Mouse (Mus musculus) heart, embryonic 14.5 days (tissue): Measurements from ENCODE around the gene Olfr620. TPM values are rescaled to one million over a fixed set of nuclear protein-coding genes. Genes with fewer than 3 reads are reported as not detected.

Experiments used
- ATAC-seq: fragments of 200-750 bp; cut with Nextera tagmentation; 2 replicates; pipeline ENCODE4 v1.8.0; 2017; ENCODE audit warnings: low read depth, moderate TSS enrichment; ENCODE audit not compliant: insufficient number of reproducible peaks, insufficient read depth, low FRiP score
- H3K27ac ChIP-seq, 2 experiments: fragments of 200-500 bp in 1 of 2; fragments of 300-500 bp in 1 of 2; sonication (generic) in 1 of 2; replicated peaks in 1 of 2; 2 replicates each; pipeline ENCODE4 v1.5.1; 2012 to 2014; ENCODE audit warnings: low read depth in 2 of 2, low read length in 2 of 2, control low read depth in 1 of 2, mild to moderate bottlenecking in 1 of 2, mixed read lengths in 1 of 2; ENCODE audit not compliant: control insufficient read depth in 1 of 2, insufficient read depth in 1 of 2
- H3K27me3 ChIP-seq: fragments of 300-500 bp; sonication (generic); 2 replicates; pipeline ENCODE4 v1.6.1; 2014; ENCODE audit warnings: mild to moderate bottlenecking, low read length, control low read depth; ENCODE audit not compliant: control insufficient read depth, insufficient read depth
- H3K36me3 ChIP-seq: fragments of 300-500 bp; sonication (generic); 2 replicates; pipeline ENCODE4 v1.6.1; 2014; ENCODE audit warnings: mild to moderate bottlenecking, control low read depth, low read length, mixed read lengths; ENCODE audit not compliant: control insufficient read depth, insufficient read depth
- H3K4me1 ChIP-seq, 2 experiments: fragments of 200-500 bp in 1 of 2; fragments of 300-500 bp in 1 of 2; sonication (generic) in 1 of 2; 2 replicates each; pipeline ENCODE4 v1.6.1; 2012 to 2014; ENCODE audit warnings: low read length in 2 of 2, control low read depth in 1 of 2, mixed read lengths in 1 of 2; ENCODE audit not compliant: control insufficient read depth in 2 of 2, insufficient read depth in 2 of 2
- H3K4me2 ChIP-seq: fragments of 300-500 bp; sonication (generic); 2 replicates; pipeline ENCODE4 v1.6.1; 2014; ENCODE audit warnings: mild to moderate bottlenecking, low read length
- H3K4me3 ChIP-seq, 2 experiments: fragments of 200-500 bp in 1 of 2; fragments of 300-500 bp in 1 of 2; sonication (generic) in 1 of 2; 2 replicates each; pipeline ENCODE4 v1.5.1; 2012 to 2014; ENCODE audit warnings: low read length in 2 of 2, mild to moderate bottlenecking in 2 of 2, control low read depth in 1 of 2, low read depth in 1 of 2, moderate library complexity in 1 of 2; ENCODE audit not compliant: control insufficient read depth in 1 of 2, insufficient read depth in 1 of 2
- H3K9ac ChIP-seq: fragments of 300-500 bp; sonication (generic); 2 replicates; pipeline ENCODE4 v1.6.1; 2014; ENCODE audit warnings: mild to moderate bottlenecking, low read length
- H3K9me3 ChIP-seq: fragments of 300-500 bp; sonication (generic); 2 replicates; pipeline ENCODE4 v1.6.1; 2016; ENCODE audit warnings: low read length, control low read depth; ENCODE audit not compliant: control insufficient read depth
- WGBS: fragments of 180-500 bp; shearing (Covaris S2); extraction: QIAGEN DNeasy Blood & Tissue Kit; methylation state at CpG from one replicate; pipeline ENCODE4 v1.1.7; 2014; 5-methylcytosine and 5-hydroxymethylcytosine counted together
- microRNA-seq: library from miRNA; unstranded; fragments of <30 nt; microRNA quantifications from one replicate; pipeline ENCODE4, GENCODE M21; 2016
- polyA plus RNA-seq: library from polyadenylated mRNA; unstranded; fragments of >200 nt; fragmentation: Nextera tagmentation; extraction: Ambion mirVana; gene quantifications from 2 replicates; pipeline ENCODE4 v1.2.1, GENCODE M21; 2014

Olfr620 gene
- polyA plus RNA-seq, 1 experiment from 2014 or later, result not detected

GRCm38 (mm10) chr7:103569043-103569442, 43.3 kb downstream of the Olfr620 start, which contains the start of gene Olfr616:
Gene Olfr616, minus strand, starts transcription at chr7:103569143.
- H3K27me3 ChIP-seq, result no peaks in the 10 kb centered on the region
- ATAC-seq, result no peak
- H3K9ac ChIP-seq, result no peak within 1 kb of the TSS
- no peak within 1 kb of the TSS for H3K4me2 ChIP-seq
- H3K27ac ChIP-seq, result no peak within 1 kb of the TSS
- H3K36me3 ChIP-seq, result no peaks in the 10 kb centered on the region
- WGBS, result 77% methylated on average over 3 of the region's 3 CpGs
- no peak within 1 kb of the TSS for H3K4me3 ChIP-seq
- H3K9me3 ChIP-seq, result no peaks in the 10 kb centered on the region
- no peaks in the 10 kb centered on the region for H3K4me1 ChIP-seq

GRCm38 (mm10) chr7:103555779-103556178, 56.6 kb downstream of the Olfr620 start, which contains the start of gene Olfr615:
Gene Olfr615, plus strand, starts transcription at chr7:103556079.
- Histone ChIP-seq H3K27ac (no peak within 1 kb of the TSS), H3K36me3 (no peaks in the 10 kb centered on the region), H3K9me3 (no peaks in the 10 kb centered on the region), H3K4me2 (no peak within 1 kb of the TSS), H3K4me3 (no peak within 1 kb of the TSS), H3K4me1 (no peaks in the 10 kb centered on the region), H3K27me3 (no peaks in the 10 kb centered on the region), H3K9ac (no peak within 1 kb of the TSS)
- WGBS, result 74% methylated on average over 2 of the region's 2 CpGs
- ATAC-seq, result no peak

Small RNA genes within 50 kb of the gene (microRNA-seq; reads per million reads assigned to microRNA genes)
- gene Gm26506, result not detected

Other genes starting within 250 kb of the Olfr620 start
- gene Olfr601, start 249.9 kb downstream of the Olfr620 start, polyA plus RNA-seq, result not detected in 2 replicates
- gene Olfr603, start 226.4 kb downstream of the Olfr620 start, polyA plus RNA-seq, result not detected in 2 replicates
- not detected in 2 replicates for gene Usp17lc, start 197.5 kb downstream of the Olfr620 start, polyA plus RNA-seq
- gene Olfr605, start 167.1 kb downstream of the Olfr620 start, polyA plus RNA-seq, result not detected in 2 replicates
- gene Olfr606, start 163.5 kb downstream of the Olfr620 start, polyA plus RNA-seq, result not detected in 2 replicates
- 0.30 and 0.38 TPM in 2 replicates for gene Olfr607, start 148.4 kb downstream of the Olfr620 start, polyA plus RNA-seq
- 0.40 and 0.62 TPM in 2 replicates for gene Olfr608, start 142.7 kb downstream of the Olfr620 start, polyA plus RNA-seq
- gene Olfr609, start 114.5 kb downstream of the Olfr620 start, polyA plus RNA-seq, result not detected in 2 replicates
- gene Olfr610, start 100.4 kb downstream of the Olfr620 start, polyA plus RNA-seq, result not detected in 2 replicates
- not detected in 2 replicates for gene Olfr611, start 91.7 kb downstream of the Olfr620 start, polyA plus RNA-seq
- gene Olfr612, start 69.8 kb downstream of the Olfr620 start, polyA plus RNA-seq, result not detected in 2 replicates
- not detected in 2 replicates for gene Olfr613, start 64.5 kb downstream of the Olfr620 start, polyA plus RNA-seq
- not detected in 2 replicates for gene Olfr615, start 56.5 kb downstream of the Olfr620 start, polyA plus RNA-seq
- gene Olfr616, start 43.4 kb downstream of the Olfr620 start, polyA plus RNA-seq, result not detected in 2 replicates
- not detected in 2 replicates for gene Olfr617, start 39.5 kb downstream of the Olfr620 start, polyA plus RNA-seq
- gene Olfr618, start 22.4 kb downstream of the Olfr620 start, polyA plus RNA-seq, result not detected in 2 replicates
- gene Olfr619, start 12.0 kb downstream of the Olfr620 start, polyA plus RNA-seq, result not detected in 2 replicates
- gene Olfr622, start 30.2 kb upstream of the Olfr620 start, polyA plus RNA-seq, result not detected in 2 replicates
- not detected in 2 replicates for gene Olfr623, start 51.2 kb upstream of the Olfr620 start, polyA plus RNA-seq
- gene Olfr624, start 58.7 kb upstream of the Olfr620 start, polyA plus RNA-seq, result 0.04 and 0.08 TPM in 2 replicates
- not detected in 2 replicates for gene Olfr625-ps1, start 70.2 kb upstream of the Olfr620 start, polyA plus RNA-seq
- not detected in 2 replicates for gene Olfr243, start 102.1 kb upstream of the Olfr620 start, polyA plus RNA-seq
- not detected in 2 replicates for gene Olfr628, start 117.8 kb upstream of the Olfr620 start, polyA plus RNA-seq
- not detected in 2 replicates for gene Olfr629, start 132.4 kb upstream of the Olfr620 start, polyA plus RNA-seq
- gene Olfr630, start 144.8 kb upstream of the Olfr620 start, polyA plus RNA-seq, result not detected in 2 replicates
- gene Olfr69, start 159.1 kb upstream of the Olfr620 start, polyA plus RNA-seq, result not detected in 2 replicates
- not detected in 2 replicates for gene Olfr68, start 167.2 kb upstream of the Olfr620 start, polyA plus RNA-seq
- not detected in 2 replicates for gene Olfr67, start 179.3 kb upstream of the Olfr620 start, polyA plus RNA-seq
- 4,945 and 8,964 TPM in 2 replicates for gene Hbb-bt, start 201.5 kb upstream of the Olfr620 start, polyA plus RNA-seq
- gene Hbb-bs, start 215.6 kb upstream of the Olfr620 start, polyA plus RNA-seq, result 11,662 and 20,684 TPM in 2 replicates
- gene Hbb-bh2, start 228.0 kb upstream of the Olfr620 start, polyA plus RNA-seq, result not detected in 2 replicates
- gene Hbb-bh1, start 230.6 kb upstream of the Olfr620 start, polyA plus RNA-seq, result 15.5 and 17.8 TPM in 2 replicates
- 2,227 and 2,640 TPM in 2 replicates for gene Hbb-y, start 240.7 kb upstream of the Olfr620 start, polyA plus RNA-seq